Mouse (Mus musculus): ENCODE results near the gene Uhrf1bp1l. TPM values are rescaled to one million over a fixed set of nuclear protein-coding genes. Genes with fewer than 3 reads are reported as not detected.

The Uhrf1bp1l gene
- total RNA-seq, 2 experiments from 2014 or later = 23.7 to 30.8 TPM

GRCm38 (mm10) chr10:89740995-89741394 lies 3.8 kb upstream of the Uhrf1bp1l start:
- ATAC-seq (replicated peaks; ENCODE audit: low FRiP score, low TSS enrichment, poor library complexity, severe bottlenecking) = no peak

- no peak for ATAC-seq (replicated peaks; ENCODE audit: low FRiP score, low TSS enrichment, poor library complexity, severe bottlenecking)
Measured at GRCm38 (mm10) chr10:89743266-89743665, 1.5 kb upstream of the Uhrf1bp1l start.

- no peak for ATAC-seq (replicated peaks; ENCODE audit: low FRiP score, low TSS enrichment, poor library complexity, severe bottlenecking)
Measured at GRCm38 (mm10) chr10:89744341-89744740, 450 bp upstream of the Uhrf1bp1l start.

GRCm38 (mm10) chr10:89745666-89746020 lies 852 bp downstream of the Uhrf1bp1l start:
- peak; percentile 3; the same call in 1 of the 2 replicates for ATAC-seq (replicated peaks; ENCODE audit: low FRiP score, low TSS enrichment, poor library complexity, severe bottlenecking)

- no peak for ATAC-seq (replicated peaks; ENCODE audit: low FRiP score, low TSS enrichment, poor library complexity, severe bottlenecking)
Measured at GRCm38 (mm10) chr10:89746581-89746980, 1.8 kb downstream of the Uhrf1bp1l start.

- ATAC-seq (replicated peaks; ENCODE audit: low FRiP score, low TSS enrichment, poor library complexity, severe bottlenecking) = no peak
Measured at GRCm38 (mm10) chr10:89747221-89747905, 2.6 kb downstream of the Uhrf1bp1l start.

GRCm38 (mm10) chr10:89747911-89748310 lies 3.1 kb downstream of the Uhrf1bp1l start:
- ATAC-seq (replicated peaks; ENCODE audit: low FRiP score, low TSS enrichment, poor library complexity, severe bottlenecking) = no peak

GRCm38 (mm10) chr10:89748619-89749018 lies 3.8 kb downstream of the Uhrf1bp1l start:
- no peak for ATAC-seq (replicated peaks; ENCODE audit: low FRiP score, low TSS enrichment, poor library complexity, severe bottlenecking)

GRCm38 (mm10) chr10:89751069-89751468 lies 6.3 kb downstream of the Uhrf1bp1l start:
- no peak for ATAC-seq (replicated peaks; ENCODE audit: low FRiP score, low TSS enrichment, poor library complexity, severe bottlenecking)

- no peak for ATAC-seq (replicated peaks; ENCODE audit: low FRiP score, low TSS enrichment, poor library complexity, severe bottlenecking)
Measured at GRCm38 (mm10) chr10:89755231-89755630, 10.4 kb downstream of the Uhrf1bp1l start.

GRCm38 (mm10) chr10:89760772-89761171 lies 16.0 kb downstream of the Uhrf1bp1l start:
- no peak for ATAC-seq (replicated peaks; ENCODE audit: low FRiP score, low TSS enrichment, poor library complexity, severe bottlenecking)

GRCm38 (mm10) chr10:89764457-89765121 lies 19.8 kb downstream of the Uhrf1bp1l start:
- peak; percentile 58 for ATAC-seq (replicated peaks; ENCODE audit: low FRiP score, low TSS enrichment, poor library complexity, severe bottlenecking)

GRCm38 (mm10) chr10:89765790-89766714 lies 21.3 kb downstream of the Uhrf1bp1l start:
- ATAC-seq (replicated peaks; ENCODE audit: low FRiP score, low TSS enrichment, poor library complexity, severe bottlenecking) = peak; percentile 51

GRCm38 (mm10) chr10:89768352-89769020 lies 23.7 kb downstream of the Uhrf1bp1l start:
- ATAC-seq (replicated peaks; ENCODE audit: low FRiP score, low TSS enrichment, poor library complexity, severe bottlenecking) = no peak

GRCm38 (mm10) chr10:89769096-89769495 lies 24.3 kb downstream of the Uhrf1bp1l start:
- ATAC-seq (replicated peaks; ENCODE audit: low FRiP score, low TSS enrichment, poor library complexity, severe bottlenecking) = no peak

GRCm38 (mm10) chr10:89771894-89772293 lies 27.1 kb downstream of the Uhrf1bp1l start:
- no peak for ATAC-seq (replicated peaks; ENCODE audit: low FRiP score, low TSS enrichment, poor library complexity, severe bottlenecking)

GRCm38 (mm10) chr10:89776029-89776428 lies 31.2 kb downstream of the Uhrf1bp1l start:
- no peak for ATAC-seq (replicated peaks; ENCODE audit: low FRiP score, low TSS enrichment, poor library complexity, severe bottlenecking)

- ATAC-seq (replicated peaks; ENCODE audit: low FRiP score, low TSS enrichment, poor library complexity, severe bottlenecking) = peak; percentile 98
Measured at GRCm38 (mm10) chr10:89791870-89792269, 47.1 kb downstream of the Uhrf1bp1l start.

GRCm38 (mm10) chr10:89794121-89794520 lies 49.3 kb downstream of the Uhrf1bp1l start:
- no peak for ATAC-seq (replicated peaks; ENCODE audit: low FRiP score, low TSS enrichment, poor library complexity, severe bottlenecking)

GRCm38 (mm10) chr10:89819146-89819545 lies 74.4 kb downstream of the Uhrf1bp1l start:
- no peak for ATAC-seq (replicated peaks; ENCODE audit: low FRiP score, low TSS enrichment, poor library complexity, severe bottlenecking)

Data from megakaryocyte-erythroid progenitor cell, adult 5-6 weeks (primary cell).